In the genomic region with DNA sequence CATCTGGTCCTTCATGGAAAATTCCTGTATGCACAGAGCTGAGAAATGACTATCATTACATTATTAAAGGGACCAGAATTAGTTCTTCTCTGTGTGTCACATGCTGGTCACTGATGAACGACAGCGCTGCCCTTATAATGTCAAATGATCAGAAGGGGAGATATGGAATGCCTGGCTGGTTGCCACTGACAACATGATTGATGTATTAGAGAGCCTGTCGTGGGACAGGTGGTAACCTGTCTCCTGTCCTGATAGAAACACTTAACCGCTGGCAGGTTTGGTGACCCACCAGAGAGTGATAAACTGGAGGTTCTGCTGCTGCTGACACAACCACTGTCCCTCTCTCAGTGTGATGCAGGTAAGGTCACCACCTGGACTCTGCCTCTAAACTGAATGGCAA, we compare ENCODE assay signal across 42 mouse cellular contexts. TPM values are rescaled to one million over a fixed set of nuclear protein-coding genes. Genes with fewer than 3 reads are reported as not detected.
"Had no signal": no experiment of that assay in that cellular context is flagged by ENCODE, and none has a peak within 500 bp of the region (broad histone marks: within the 10 kb centered on the region; RNA-seq: fewer than 3 reads in every experiment).

No protein-coding gene starts in this region.

- H3K4me1 ChIP-seq: heart, embryonic 13.5 days; heart, embryonic 15.5 days; intestine, embryonic 15.5 days had no signal

- H3K9me3 ChIP-seq: heart, embryonic 10.5 days; heart, embryonic 15.5 days; hindbrain, embryonic 10.5 days; hindbrain, embryonic 12.5 days; hindbrain, embryonic 15.5 days; intestine, embryonic 15.5 days; kidney, embryonic 15.5 days had no signal

- ATAC-seq: hindbrain, embryonic 16.5 days; hindbrain, postnatal 0 days; inflammation-experienced regulatory T-cells, adult 6 months; intestine, embryonic 15.5 days; intestine, embryonic 16.5 days; intestine, postnatal 0 days had no signal

- H3K27me3 ChIP-seq: heart, embryonic 12.5 days; hindbrain, embryonic 12.5 days; hindbrain, embryonic 13.5 days; hindbrain, embryonic 15.5 days; intestine, embryonic 15.5 days; kidney, embryonic 15.5 days had no signal

- H3K9ac ChIP-seq: heart, embryonic 12.5 days; heart, embryonic 13.5 days; heart, embryonic 15.5 days; hindbrain, embryonic 12.5 days; hindbrain, embryonic 13.5 days; hindbrain, embryonic 14.5 days; hindbrain, embryonic 15.5 days; intestine, embryonic 15.5 days; kidney, embryonic 15.5 days had no signal

- H3K4me3 ChIP-seq: heart, embryonic 10.5 days; heart, embryonic 12.5 days; heart, embryonic 13.5 days; heart, embryonic 15.5 days; hindbrain, embryonic 10.5 days; hindbrain, embryonic 12.5 days; hindbrain, embryonic 13.5 days; hindbrain, embryonic 15.5 days; intestine, embryonic 15.5 days; kidney, embryonic 15.5 days; layer of hippocampus, adult 2 months; left cerebral cortex, adult 2 months had no signal

- H3K27ac ChIP-seq: heart, embryonic 10.5 days; heart, embryonic 13.5 days; heart, embryonic 15.5 days; hindbrain, embryonic 10.5 days; hindbrain, embryonic 12.5 days; hindbrain, embryonic 13.5 days; hindbrain, embryonic 14.5 days; hindbrain, embryonic 15.5 days; hindbrain, postnatal 0 days; intestine, embryonic 15.5 days; kidney, embryonic 15.5 days; kidney, postnatal 0 days; layer of hippocampus, adult 2 months; left cerebral cortex, adult 2 months had no signal

- H3K36me3 ChIP-seq: heart, embryonic 10.5 days; heart, embryonic 12.5 days; heart, embryonic 13.5 days; heart, embryonic 15.5 days; hindbrain, embryonic 10.5 days; hindbrain, embryonic 12.5 days; hindbrain, embryonic 13.5 days; hindbrain, embryonic 15.5 days; intestine, embryonic 15.5 days; kidney, embryonic 15.5 days had no signal

- H3K4me2 ChIP-seq: heart, embryonic 12.5 days; heart, embryonic 13.5 days; heart, embryonic 15.5 days; hindbrain, embryonic 12.5 days; hindbrain, embryonic 13.5 days; hindbrain, embryonic 14.5 days; hindbrain, embryonic 15.5 days; intestine, embryonic 15.5 days; kidney, embryonic 15.5 days had no signal

- DNase-seq: heart, postnatal 10 days; heart, postnatal 14 days; heart, postnatal 36 days; heart, postnatal 4 days; kidney, adult 11 months; kidney, adult 18-20 months; kidney, adult 2 months; kidney, adult 8-10 months; kidney, adult 9 months; kidney, postnatal 10 days; kidney, postnatal 14 days; kidney, postnatal 25 days; kidney, postnatal 36 days; kidney, postnatal 4 days; layer of hippocampus, adult 9-11 months; layer of hippocampus, postnatal 36 days had no signal

RNA-seq across cellular contexts. Expression of a gene that starts 40.1 kb away (rescaled TPM):
- polyA plus RNA-seq: heart, embryonic 10.5 days; heart, embryonic 12.5 days; heart, embryonic 13.5 days; heart, embryonic 14.5 days; heart, embryonic 15.5 days; heart, postnatal 0 days; hindbrain, embryonic 11.5 days; inflammation-experienced regulatory T-cells, adult 6 months; intestine, embryonic 14.5 days; intestine, embryonic 15.5 days; intestine, embryonic 16.5 days; intestine, postnatal 0 days; kidney, adult 2 months; kidney, embryonic 14.5 days; kidney, embryonic 15.5 days; kidney, embryonic 16.5 days; kidney, postnatal 0 days; large intestine, adult 2 months had no signal
